Mouse (Mus musculus) right cerebral cortex, adult 18-20 months (tissue): Measurements from ENCODE around the gene Efcab5.
"Not testable (repeated sequence)": the region's sequence is repeated elsewhere in the genome, so short reads cannot be mapped to it uniquely, and the experiment has no call there.

Experiments
- DNase-seq: peaks from one replicate; pipeline ENCODE4 v3.0.0; 2022; ENCODE audit warnings: mixed read lengths

Gene Efcab5

DNA sequence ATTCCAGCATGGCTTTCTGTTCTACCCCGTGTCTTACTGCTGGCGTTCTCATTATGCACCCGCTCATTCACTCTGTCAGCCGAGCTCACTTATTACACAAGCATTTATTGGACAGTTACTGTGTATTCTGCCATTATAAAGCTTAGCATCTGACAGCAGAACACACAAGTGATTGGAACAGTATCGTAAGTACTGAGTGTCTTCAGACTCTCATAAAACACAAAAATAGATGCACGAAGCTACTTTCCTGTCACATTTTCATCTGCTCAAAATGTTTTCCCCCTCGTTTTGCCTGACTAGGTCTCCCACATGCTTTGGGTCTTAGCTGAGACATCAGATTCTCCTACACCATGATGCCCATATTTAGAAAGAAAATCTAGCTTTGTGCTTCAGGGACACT, 14.2 kb downstream of the Efcab5 start:
- DNase-seq: peak; percentile 32

DNA sequence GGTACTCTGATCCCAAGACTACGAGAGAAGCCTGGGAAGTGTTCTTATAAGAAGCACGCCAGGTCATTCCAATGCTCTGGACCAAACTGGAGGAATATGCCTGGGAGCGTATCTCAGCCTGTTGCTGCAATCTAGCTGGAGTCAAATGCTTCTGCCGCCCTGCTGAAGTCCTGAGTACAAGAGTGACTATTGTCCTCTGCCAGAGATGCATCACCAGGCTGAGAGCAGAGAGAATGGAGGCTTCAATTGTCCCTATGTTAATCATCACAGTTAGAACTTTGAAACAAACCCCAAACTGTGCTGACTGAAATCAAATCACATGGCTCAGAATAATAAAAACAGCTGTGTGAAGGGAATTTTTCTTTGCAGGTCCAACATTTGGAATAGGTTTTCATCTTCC, 15.0 kb downstream of the Efcab5 start:
- peak; percentile 27 for DNase-seq

DNA sequence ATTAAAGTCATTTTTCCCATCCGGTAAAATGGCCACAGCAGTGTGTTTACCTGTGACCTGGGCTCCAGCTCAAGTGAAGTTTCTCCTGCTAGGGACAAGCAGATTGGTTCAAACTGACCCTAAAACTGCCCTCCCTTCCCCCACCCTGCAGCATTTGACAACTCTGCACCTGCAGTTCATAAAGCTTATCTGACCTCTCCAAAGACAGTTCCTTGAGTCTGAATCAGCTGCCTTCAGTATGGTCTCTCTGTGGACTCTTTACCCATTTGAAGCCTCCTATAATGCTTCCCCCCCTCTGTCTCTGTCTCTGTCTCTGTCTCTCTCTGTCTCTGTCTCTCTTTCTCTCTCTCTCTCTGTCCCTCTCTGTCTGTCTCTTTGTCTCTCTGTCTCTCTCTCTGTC, 28.0 kb downstream of the Efcab5 start:
- DNase-seq: no peak

DNA sequence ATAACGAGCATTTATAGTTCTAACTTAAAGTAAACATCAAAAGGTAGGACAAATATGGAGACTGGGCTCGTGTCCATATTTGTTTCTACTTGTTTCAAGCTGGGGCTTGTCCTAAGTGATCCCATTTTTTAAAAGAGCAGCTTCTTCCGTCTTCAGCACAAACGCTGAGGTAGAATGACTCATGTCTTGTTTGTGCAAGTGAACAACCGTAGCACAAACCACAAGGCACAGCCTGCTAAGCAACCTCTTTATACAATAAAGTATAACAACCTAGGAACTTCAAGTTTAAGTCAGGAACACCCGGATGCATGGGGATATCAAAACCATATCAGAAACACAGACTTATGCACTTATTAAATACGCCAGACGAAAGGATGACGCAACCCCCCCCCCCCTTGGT, 28.4 kb downstream of the Efcab5 start:
- DNase-seq: no peak

DNA sequence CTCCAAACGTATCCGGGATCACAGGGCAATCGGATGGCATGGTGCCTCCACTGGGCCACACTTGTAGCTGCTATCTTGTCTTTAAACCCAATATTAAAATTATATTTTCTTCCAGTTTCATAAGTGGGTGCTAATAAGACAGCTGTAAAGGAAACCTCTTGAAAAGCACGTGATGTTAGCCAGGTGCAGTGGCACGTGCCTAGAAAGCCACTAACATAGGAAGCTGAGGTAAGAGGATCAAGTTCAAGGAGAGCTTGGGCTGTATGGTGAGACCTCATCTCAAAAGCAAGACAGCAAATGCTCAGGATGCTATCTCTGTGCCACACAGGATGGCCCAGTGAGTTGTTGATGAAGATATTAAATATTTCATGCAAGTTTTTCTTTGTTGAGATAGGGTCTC, 34.6 kb downstream of the Efcab5 start:
- DNase-seq: no peak

DNA sequence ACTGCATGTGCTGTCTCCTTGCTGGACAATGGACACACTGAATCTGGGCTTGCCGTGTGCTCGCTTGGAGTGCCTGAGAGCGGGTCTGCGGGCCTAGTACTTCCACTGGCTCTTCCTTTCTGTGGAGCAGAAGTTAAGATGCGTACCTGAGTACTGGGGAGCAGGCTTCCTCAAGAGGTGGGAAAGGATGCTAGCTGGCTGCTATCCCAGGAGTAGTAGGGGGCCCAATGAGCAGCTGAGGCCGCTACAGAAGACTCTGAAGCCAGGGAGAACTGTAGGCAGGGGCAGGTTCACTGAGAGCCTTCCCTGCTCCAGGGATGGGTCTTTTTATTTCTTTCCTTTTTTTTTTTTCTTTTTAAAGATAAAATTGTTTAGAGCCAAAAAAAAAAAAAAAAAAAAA, 38.0 kb downstream of the Efcab5 start:
- no peak for DNase-seq

DNA sequence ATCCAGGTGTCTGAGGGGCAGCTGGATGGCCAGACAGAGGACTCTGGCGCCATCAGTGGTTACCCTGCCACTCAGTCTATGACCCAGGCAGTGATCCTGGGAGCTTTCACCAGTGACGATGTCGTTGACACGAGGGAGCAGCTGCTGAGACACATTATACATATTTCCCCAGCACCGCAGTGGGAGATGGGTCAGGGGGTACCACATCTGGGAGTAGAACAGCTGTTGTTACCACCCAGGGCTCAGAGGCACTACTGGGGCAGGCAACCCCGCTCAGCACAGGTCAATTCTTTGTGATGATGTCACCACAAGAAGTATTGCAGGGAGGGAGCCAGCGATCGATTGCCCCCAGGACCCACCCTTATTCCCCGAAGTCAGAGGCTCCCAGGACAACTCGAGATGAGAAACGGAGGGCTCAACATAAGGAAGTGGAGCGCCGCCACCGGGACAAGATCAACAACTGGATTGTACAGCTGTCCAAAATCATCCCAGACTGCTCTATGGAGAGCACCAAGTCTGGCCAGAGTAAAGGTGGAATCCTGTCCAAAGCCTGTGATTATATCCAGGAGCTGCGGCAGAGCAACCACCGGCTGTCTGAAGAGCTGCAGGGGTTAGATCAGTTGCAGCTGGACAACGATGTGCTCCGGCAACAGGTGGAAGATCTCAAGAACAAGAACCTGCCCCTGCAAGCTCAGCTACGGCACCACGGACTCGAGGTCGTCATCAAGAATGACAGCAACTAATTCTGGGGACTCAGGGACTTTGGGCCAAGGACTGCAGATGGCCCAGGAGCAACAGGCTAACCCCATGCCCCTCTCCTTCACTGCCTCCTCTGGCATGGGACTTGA, 38.8 kb downstream of the Efcab5 start:
- not testable (repeated sequence) for DNase-seq

DNA sequence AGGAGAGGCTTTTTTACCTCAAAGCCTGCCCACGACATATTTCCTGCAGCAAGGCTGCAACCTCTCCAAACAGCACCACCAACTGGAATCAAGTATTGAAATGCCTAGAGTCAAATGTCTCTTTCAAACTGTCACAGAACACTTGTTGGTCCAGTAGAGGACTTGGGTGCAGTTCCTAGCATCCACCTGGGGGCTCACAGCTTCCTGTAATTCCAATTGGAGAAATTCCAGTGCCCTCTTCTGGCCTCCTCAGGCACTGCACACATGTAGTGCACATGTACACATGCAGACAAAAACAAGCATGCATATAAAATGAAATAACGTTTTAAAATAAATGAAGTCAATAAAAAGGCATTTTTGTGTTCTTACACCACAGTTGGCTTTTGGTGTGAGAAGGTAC, 40.0 kb downstream of the Efcab5 start:
- no peak for DNase-seq

DNA sequence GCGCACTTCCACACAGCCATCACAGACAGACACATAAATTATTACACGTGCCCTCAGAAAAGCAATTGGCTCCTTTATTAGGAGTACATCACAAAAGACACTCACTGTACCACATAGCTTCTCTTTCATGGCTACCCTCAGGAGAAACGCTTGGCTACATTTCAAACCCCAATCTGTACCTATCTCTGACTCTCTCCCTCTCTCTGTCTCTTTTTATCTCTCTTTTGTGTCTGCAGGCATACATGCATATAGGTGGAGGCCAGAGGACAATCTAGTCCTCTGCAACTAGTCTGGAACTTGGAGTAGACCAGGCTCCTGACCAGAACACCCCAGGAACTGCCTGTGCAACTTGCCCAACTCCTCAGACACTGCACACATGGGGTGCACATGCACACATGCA, 41.0 kb downstream of the Efcab5 start:
- no peak for DNase-seq

DNA sequence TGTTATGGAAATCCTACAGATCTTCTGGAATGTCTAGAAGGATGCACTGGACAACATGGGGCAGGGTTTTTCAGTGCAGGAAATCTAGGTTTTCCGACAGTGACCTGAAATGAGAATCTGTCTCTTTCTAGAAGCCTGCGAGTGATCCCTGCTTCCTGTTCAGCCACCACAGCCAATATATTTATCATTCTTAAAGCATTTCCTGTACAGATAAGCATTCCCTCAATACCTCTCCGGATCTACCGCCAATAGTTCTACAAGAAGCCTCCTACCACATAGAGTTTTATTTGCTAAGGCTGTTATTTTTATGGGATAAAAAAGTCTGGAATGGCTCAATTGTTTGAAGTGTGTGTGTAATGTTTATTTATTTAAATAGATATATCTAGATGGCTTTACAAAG, 43.3 kb downstream of the Efcab5 start:
- no peak for DNase-seq

DNA sequence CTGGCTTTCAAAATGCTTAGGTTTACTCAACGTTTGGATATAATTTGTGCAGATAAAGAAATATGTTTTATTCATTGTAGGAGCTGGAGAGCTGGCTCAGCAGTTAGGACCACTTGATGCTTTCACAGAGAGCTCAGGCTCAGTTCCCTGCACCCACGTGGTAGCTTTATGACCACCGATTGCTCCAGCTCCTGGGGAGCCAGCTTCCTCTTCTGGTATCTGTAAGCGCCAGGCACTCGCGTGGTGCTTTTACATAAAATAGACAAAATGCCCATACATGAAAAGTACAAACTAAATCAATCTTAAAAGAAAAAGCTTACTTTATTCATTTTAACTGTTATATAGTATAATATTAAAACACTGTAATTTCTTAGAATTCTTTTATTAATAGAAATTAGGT, 46.8 kb downstream of the Efcab5 start:
- no peak for DNase-seq

DNA sequence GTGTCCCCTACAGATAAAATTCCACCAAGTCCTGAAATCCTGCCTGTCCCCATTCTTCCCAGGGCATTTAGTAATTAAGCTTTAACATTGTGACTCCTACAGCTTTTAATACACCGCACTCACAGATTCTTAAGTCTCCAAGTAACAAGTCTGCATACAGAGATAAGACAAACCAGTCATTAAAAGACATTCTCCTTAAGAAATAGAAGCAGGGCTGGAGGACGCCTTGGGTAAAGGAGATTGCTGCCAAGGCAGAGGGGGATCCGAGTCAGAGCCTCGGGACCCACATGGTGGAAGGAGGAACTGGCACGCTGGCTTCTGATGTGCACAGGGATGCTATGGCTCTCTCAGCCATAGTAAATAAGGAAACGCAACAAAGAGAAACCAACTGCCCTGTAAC, 48.8 kb downstream of the Efcab5 start:
- no peak for DNase-seq

DNA sequence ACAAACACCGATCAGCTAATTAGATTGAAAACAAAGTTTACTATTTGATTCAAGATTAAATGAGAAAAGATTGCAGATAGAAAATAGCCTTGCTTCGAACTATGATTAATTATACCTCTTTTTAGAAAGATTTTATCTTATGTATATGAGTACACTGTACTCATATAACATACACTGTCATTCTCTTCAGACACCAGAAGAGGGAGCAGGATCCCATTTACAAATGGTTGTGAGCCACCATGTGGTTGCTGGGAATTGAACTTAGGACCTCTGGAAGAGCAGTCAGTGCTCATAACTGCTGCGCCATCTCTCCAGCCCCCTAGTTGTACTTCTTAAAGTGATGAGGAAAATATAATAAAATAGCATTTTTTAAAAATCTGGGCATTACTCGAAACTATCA, 55.3 kb downstream of the Efcab5 start:
- no peak for DNase-seq

DNA sequence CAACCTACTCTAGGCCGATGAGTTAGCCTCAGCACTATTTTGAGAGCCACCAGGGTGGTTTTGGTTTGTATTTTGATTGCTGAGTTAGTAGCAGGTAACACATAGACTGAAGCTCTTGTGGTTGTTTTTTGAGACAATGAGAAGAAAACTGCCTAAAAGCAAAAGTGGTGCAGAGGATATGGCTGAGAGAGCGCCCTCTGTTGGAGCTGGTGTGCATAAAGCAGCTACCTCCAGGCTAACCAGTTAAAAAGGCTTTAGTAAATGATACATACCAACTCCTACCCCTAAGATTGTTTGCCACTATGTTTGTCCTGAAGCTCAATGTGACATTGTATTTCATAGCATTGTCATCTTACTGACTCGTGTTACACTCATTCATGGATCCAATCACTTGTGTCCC, 56.2 kb downstream of the Efcab5 start:
- DNase-seq: no peak

DNA sequence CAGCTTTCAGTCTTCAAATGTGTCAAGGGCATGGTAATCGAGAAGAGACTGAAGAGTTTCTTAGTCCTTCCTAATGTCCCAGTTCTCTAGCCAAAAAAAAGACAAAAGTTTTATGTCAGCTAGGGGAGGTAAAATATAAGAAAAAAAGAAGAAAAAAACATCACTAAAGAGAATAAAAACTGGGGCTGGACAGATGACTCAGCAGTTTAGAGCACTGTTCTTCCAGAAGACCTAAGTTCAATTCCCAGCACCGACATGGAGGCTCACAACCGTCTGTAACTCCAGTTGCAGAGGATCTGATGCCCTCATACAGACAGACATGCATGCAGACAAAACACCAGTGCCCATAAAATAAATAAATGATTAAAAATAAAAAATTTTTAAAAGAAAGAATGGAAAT, 60.2 kb downstream of the Efcab5 start:
- DNase-seq: no peak

DNA sequence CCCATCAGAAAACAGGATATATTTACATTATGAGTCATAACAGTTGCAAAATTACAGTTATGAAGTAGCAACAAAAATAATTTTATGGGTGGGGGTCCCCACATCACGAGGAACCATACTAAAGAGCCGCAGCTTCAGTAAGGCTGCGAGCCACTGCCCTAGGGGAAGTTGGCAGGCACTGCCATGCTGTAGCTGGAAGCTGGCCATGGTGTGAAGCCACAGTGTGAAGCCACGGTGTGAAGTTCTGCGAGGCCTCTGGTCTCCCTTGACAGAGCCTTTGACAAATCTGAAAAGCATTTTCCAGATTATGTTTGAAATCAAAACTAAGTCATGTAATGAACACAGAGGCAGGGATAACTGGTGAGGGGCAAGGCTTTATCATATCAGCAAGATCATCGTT, 77.6 kb downstream of the Efcab5 start:
- DNase-seq: no peak

DNA sequence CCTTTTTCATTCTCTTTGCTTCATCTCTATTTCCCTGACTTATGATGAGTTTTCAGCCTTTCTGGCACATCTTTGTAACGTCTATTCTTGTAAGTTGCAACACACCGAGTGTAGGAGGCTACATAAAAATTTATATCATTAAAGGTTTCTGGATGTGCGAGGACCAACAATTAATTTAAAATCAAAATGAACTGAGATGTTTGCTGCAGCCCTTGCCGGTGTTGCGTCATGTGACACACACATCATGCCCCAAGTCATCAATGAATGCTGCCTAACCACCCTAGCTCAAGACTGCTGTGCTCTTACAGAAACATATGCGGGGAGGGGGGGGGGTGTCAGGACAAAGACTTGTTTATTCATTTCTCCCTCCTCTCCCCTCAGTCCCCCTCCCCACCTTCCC, 80.3 kb downstream of the Efcab5 start:
- no peak for DNase-seq

DNA sequence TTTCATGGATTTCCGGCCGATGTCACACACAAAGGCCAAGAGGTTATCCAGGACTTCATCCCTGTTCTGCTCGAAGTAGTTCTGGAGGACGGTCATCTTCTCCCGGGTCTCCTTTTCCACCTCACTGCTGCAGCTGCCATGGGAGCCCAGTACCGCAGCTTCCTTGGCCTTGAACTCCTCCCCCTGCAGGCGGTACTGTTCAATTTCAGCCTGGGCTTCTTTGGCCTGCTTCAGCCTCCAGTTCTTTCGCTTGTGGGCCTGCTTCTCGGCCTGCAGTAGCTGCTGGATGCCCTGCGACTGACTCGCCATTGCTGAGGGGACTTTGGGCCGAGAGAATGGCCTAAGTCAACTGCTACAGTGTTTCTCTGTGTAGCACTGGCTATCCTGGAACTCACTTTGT, 80.9 kb downstream of the Efcab5 start:
- DNase-seq: not testable (repeated sequence)

DNA sequence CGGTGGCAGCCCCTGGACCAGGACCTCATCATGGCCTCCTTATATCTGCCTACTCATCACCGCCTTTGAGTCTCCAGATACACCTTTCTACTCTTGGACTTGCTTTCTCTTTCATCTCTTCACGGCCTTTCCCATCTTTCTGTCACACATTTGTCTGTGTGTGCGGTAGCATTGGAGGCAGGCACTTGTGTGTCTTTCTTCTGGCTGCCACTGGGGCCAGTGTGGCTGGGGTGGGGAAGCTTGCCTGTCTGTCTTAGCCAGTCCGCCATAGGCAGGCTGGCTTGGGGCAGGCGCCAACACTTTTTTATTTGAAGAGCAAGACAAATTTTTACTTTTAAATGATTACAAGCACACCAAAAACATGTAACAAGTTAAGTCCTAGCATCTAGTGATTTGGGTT, 81.8 kb downstream of the Efcab5 start:
- DNase-seq: no peak

DNA sequence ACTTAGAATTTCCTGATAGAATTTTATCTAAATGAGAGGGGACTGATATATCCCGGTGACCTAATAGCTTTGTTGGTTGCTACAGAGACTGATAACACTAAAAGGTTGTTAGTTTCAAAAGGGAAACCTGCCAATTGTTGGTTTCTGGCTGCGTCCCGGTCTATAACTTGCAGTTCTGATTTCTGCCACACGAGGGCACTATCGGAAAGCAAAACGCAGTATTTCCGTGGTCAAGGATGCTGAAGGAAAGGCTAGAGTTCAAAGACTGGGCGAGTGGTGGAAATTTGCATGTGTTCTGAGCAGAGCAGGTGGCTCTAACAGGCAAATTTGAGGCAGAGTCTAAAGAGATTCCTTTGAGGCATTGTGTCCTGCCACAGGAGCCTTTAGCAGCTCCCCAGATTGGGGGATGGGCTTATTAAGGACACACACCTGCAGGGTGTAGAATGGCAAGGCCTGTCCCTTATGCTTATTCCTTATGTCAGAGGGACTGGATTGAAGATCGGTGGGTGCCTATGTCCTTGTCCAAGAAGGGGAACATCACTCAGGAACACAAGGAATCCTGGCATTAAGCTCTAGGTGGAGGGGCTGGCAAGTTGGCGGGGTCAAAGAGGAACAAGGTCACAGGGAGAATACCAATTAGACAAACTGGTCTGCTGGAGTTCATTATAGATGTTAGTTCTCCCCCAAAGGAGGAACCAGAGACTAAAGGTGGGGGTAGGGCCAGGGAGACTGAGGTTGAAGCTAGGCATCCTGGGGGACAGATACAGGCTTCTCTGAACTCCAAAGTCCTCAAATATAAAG, 88.4 kb downstream of the Efcab5 start:
- peak; percentile 65 for DNase-seq

DNA sequence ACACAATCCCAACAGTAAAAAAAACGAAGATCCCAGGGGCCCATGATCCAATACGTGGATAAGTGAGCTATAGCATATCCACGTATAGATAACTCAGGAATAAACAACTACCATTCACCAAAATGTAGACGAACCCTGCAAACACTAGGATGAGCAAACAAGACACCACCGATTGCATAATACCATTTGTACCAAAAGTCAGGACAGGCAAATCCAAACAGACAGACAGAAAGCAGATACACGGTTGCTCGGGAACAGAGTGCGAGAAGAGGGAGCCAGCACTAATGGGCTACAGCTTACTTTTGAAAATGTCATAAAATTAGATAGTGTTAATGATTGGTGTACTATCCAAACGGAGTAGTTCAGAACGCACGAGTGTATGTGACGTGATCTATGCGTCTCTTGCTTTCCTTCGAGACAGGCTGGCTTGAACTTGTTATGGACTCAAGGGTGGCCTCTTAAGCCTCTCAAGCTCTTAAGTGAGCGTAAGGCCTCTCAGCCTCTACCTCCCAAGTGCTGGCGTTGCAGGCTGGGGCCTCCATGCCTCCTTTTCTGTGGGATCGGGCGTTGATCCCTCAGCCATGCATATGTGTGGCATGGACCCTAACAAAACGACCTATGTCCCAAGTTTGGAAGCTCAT, 90.3 kb downstream of the Efcab5 start:
- no peak for DNase-seq

DNA sequence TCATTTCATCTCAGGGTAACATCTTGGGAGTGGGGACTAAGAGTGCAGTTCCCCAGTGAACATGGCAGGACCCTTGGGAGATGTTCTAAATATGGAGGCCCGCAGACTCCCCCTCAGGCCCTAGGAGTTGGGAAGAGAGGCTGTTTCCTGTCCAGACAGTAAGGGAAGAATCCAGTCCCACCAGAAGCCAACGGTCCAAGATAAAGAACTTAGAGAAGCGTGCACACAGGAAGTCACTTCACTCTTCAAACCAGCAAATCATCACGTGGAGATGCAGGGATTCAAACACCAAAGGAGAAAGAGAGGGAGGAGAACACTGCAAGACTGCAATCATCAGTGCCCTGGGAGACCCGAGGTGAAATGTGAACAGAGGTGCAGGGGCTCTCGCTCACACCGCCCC, 91.8 kb downstream of the Efcab5 start:
- no peak for DNase-seq

DNA sequence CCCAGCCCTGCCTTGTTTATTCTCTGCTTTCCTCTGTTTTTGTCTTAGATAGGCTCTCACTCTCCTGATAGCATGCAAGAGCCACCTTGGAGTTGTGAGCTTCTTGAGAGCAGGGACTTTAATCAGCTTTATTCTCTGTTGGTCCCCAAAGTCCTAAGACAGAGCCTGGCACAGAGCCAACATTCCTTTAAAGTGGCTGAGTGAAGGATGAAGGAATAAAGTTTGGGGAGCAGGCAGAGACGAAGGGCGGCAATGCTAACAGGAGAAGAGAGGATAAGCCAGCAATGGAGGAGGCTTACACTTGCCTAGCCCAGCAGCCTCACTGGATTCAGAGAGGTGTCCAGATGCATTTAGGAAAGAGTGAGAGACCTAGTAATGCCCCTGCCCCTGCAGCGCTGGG, 92.2 kb downstream of the Efcab5 start:
- no peak for DNase-seq

DNA sequence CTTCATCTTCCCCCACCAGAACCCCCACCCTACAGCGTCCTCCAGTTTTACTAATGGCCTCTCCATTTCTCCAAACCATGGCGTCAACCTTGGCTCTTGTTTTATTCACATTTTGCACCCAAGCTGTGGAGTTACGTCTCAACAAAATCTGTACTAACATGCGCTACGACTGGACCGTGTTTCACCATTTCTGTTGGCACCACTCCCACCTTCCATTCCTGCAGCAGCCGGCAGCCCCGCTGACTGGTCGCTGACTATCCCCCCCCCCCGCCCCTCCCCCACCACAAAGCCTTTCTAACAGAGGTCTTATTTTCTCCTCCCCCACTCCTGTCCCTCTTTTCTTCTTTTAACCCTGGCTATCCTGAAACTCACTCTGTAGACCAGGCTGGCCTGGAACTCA, 93.6 kb downstream of the Efcab5 start:
- DNase-seq: no peak
